Mouse (Mus musculus) lung, embryonic 15.5 days (tissue): ENCODE data around the gene Fcmr. TPM values are rescaled to one million over a fixed set of nuclear protein-coding genes. Genes with fewer than 3 reads are reported as not detected.

ENCODE experiments used
- ATAC-seq: fragments of 200-750 bp; cut with Nextera tagmentation; 2 replicates; pipeline ENCODE4 v1.8.0; 2017; ENCODE audit warnings: moderate number of reproducible peaks, borderline replicate concordance; ENCODE audit not compliant: low FRiP score, low TSS enrichment; ENCODE audit errors: extremely low read depth
- H3K27ac ChIP-seq: fragments of 300-500 bp; sonication (generic); 2 replicates; pipeline ENCODE4 v1.5.1; 2015; ENCODE audit warnings: moderate library complexity, mild to moderate bottlenecking, inconsistent platforms
- H3K27me3 ChIP-seq: fragments of 300-500 bp; sonication (generic); 2 replicates; pipeline ENCODE4 v1.6.1; 2015; ENCODE audit warnings: inconsistent platforms
- H3K36me3 ChIP-seq: fragments of 300-500 bp; sonication (generic); 2 replicates; pipeline ENCODE4 v1.6.1; 2015; ENCODE audit warnings: inconsistent platforms
- H3K4me1 ChIP-seq: fragments of 300-500 bp; sonication (generic); 2 replicates; pipeline ENCODE4 v1.6.1; 2015; ENCODE audit warnings: inconsistent platforms
- H3K4me2 ChIP-seq: fragments of 300-500 bp; sonication (generic); 2 replicates; pipeline ENCODE4 v1.6.1; 2015; ENCODE audit warnings: inconsistent platforms, mild to moderate bottlenecking, moderate library complexity
- H3K4me3 ChIP-seq: fragments of 300-500 bp; sonication (generic); 2 replicates; pipeline ENCODE4 v1.5.1; 2015; ENCODE audit warnings: mild to moderate bottlenecking, inconsistent platforms
- H3K9ac ChIP-seq: fragments of 300-500 bp; sonication (generic); 2 replicates; pipeline ENCODE4 v1.6.1; 2015; ENCODE audit warnings: inconsistent platforms
- H3K9me3 ChIP-seq: fragments of 300-500 bp; sonication (generic); 2 replicates; pipeline ENCODE4 v1.6.1; 2016; ENCODE audit warnings: inconsistent platforms
- WGBS: fragments of 180-500 bp; shearing (Covaris S2); methylation state at CpG from one replicate; pipeline ENCODE4 v1.1.7; 2015; 5-methylcytosine and 5-hydroxymethylcytosine counted together
- polyA plus RNA-seq: library from polyadenylated mRNA; unstranded; fragments of >200 nt; fragmentation: Nextera tagmentation; extraction: Ambion mirVana; gene quantifications from 2 replicates; pipeline ENCODE4 v1.2.1, GENCODE M21; 2015

Gene Fcmr
- polyA plus RNA-seq, 1 experiment from 2014 or later: not detected

- Histone ChIP-seq H3K27ac (no peak overlapping the region), H3K4me1 (peaks cover 5% of the 10 kb centered on the region; the same call in 1 of the 2 replicates), H3K4me2 (no peak overlapping the region), H3K9me3 (no peaks in the 10 kb centered on the region), H3K36me3 (no peaks in the 10 kb centered on the region), H3K4me3 (no peak overlapping the region), H3K9ac (no peak overlapping the region), H3K27me3 (no peaks in the 10 kb centered on the region)
- ATAC-seq: no peak
- 37% methylated on average over 6 of the region's 6 CpGs for WGBS
Measured at GRCm38 (mm10) chr1:130838288-130838687, 27.2 kb upstream of the Fcmr start.

GRCm38 (mm10) chr1:130840599-130841379 is 24.7 kb upstream of the Fcmr start:
- Histone ChIP-seq H3K4me1 (peaks cover 5% of the 10 kb centered on the region; the same call in 1 of the 2 replicates), H3K9me3 (no peaks in the 10 kb centered on the region), H3K4me2 (no peak overlapping the region), H3K27ac (no peak overlapping the region), H3K36me3 (no peaks in the 10 kb centered on the region), H3K4me3 (no peak overlapping the region), H3K27me3 (no peaks in the 10 kb centered on the region), H3K9ac (no peak overlapping the region)
- WGBS: 37% methylated on average over 8 of the region's 8 CpGs
- ATAC-seq: no peak

GRCm38 (mm10) chr1:130841621-130842020 is 23.8 kb upstream of the Fcmr start:
- Histone ChIP-seq H3K4me3 (no peak overlapping the region), H3K9ac (no peak overlapping the region), H3K36me3 (no peaks in the 10 kb centered on the region), H3K27ac (no peak overlapping the region), H3K4me1 (peaks cover 5% of the 10 kb centered on the region; the same call in 1 of the 2 replicates), H3K4me2 (no peak overlapping the region), H3K9me3 (no peaks in the 10 kb centered on the region), H3K27me3 (no peaks in the 10 kb centered on the region)
- 85% methylated on average over 7 of the region's 7 CpGs for WGBS
- no peak for ATAC-seq

GRCm38 (mm10) chr1:130844516-130844915 is 21.0 kb upstream of the Fcmr start:
- H3K4me2 ChIP-seq: no peak overlapping the region
- H3K9me3 ChIP-seq: no peaks in the 10 kb centered on the region
- H3K27me3 ChIP-seq: no peaks in the 10 kb centered on the region
- no peak overlapping the region for H3K9ac ChIP-seq
- 74% methylated on average over 7 of the region's 7 CpGs for WGBS
- H3K36me3 ChIP-seq: no peaks in the 10 kb centered on the region
- no peak for ATAC-seq
- H3K4me3 ChIP-seq: no peak overlapping the region
- no peak overlapping the region for H3K27ac ChIP-seq
- H3K4me1 ChIP-seq: peaks cover 5% of the 10 kb centered on the region; the same call in 1 of the 2 replicates

- Histone ChIP-seq H3K9ac (no peak overlapping the region), H3K4me2 (no peak overlapping the region), H3K36me3 (no peaks in the 10 kb centered on the region), H3K4me1 (no peaks in the 10 kb centered on the region), H3K9me3 (no peaks in the 10 kb centered on the region), H3K27ac (no peak overlapping the region), H3K27me3 (no peaks in the 10 kb centered on the region), H3K4me3 (no peak overlapping the region)
- 87% methylated on average over 10 of the region's 10 CpGs for WGBS
- ATAC-seq: no peak
Measured at GRCm38 (mm10) chr1:130849530-130850214, 15.8 kb upstream of the Fcmr start.

- no peak overlapping the region for H3K4me3 ChIP-seq
- H3K27me3 ChIP-seq: no peaks in the 10 kb centered on the region
- ATAC-seq: no peak
- no peak overlapping the region for H3K9ac ChIP-seq
- no peaks in the 10 kb centered on the region for H3K9me3 ChIP-seq
- H3K4me2 ChIP-seq: no peak overlapping the region
- 68% methylated on average over 5 of the region's 5 CpGs for WGBS
- no peak overlapping the region for H3K27ac ChIP-seq
- H3K4me1 ChIP-seq: no peaks in the 10 kb centered on the region
- H3K36me3 ChIP-seq: no peaks in the 10 kb centered on the region
Measured at GRCm38 (mm10) chr1:130850405-130850804, 15.1 kb upstream of the Fcmr start.

GRCm38 (mm10) chr1:130854819-130855218 is 10.7 kb upstream of the Fcmr start:
- WGBS: 69% methylated on average over 9 of the region's 9 CpGs
- no peak overlapping the region for H3K9ac ChIP-seq
- no peak for ATAC-seq
- no peaks in the 10 kb centered on the region for H3K36me3 ChIP-seq
- H3K27me3 ChIP-seq: no peaks in the 10 kb centered on the region
- H3K4me1 ChIP-seq: no peaks in the 10 kb centered on the region
- no peak overlapping the region for H3K4me3 ChIP-seq
- no peak overlapping the region for H3K27ac ChIP-seq
- H3K9me3 ChIP-seq: no peaks in the 10 kb centered on the region
- no peak overlapping the region for H3K4me2 ChIP-seq

GRCm38 (mm10) chr1:130855723-130856122 is 9.7 kb upstream of the Fcmr start:
- no peak overlapping the region for H3K4me3 ChIP-seq
- no peak overlapping the region for H3K9ac ChIP-seq
- H3K36me3 ChIP-seq: no peaks in the 10 kb centered on the region
- 72% methylated on average over 2 of the region's 2 CpGs for WGBS
- no peak overlapping the region for H3K27ac ChIP-seq
- H3K9me3 ChIP-seq: no peaks in the 10 kb centered on the region
- H3K4me1 ChIP-seq: no peaks in the 10 kb centered on the region
- H3K4me2 ChIP-seq: no peak overlapping the region
- no peaks in the 10 kb centered on the region for H3K27me3 ChIP-seq
- no peak for ATAC-seq

GRCm38 (mm10) chr1:130857456-130857855 is 8.0 kb upstream of the Fcmr start:
- H3K4me1 ChIP-seq: no peaks in the 10 kb centered on the region
- 84% methylated on average over 4 of the region's 4 CpGs for WGBS
- H3K9ac ChIP-seq: no peak overlapping the region
- no peaks in the 10 kb centered on the region for H3K27me3 ChIP-seq
- H3K27ac ChIP-seq: no peak overlapping the region
- no peaks in the 10 kb centered on the region for H3K9me3 ChIP-seq
- ATAC-seq: no peak
- H3K4me2 ChIP-seq: no peak overlapping the region
- H3K36me3 ChIP-seq: no peaks in the 10 kb centered on the region
- H3K4me3 ChIP-seq: no peak overlapping the region

- H3K27me3 ChIP-seq: no peaks in the 10 kb centered on the region
- H3K4me1 ChIP-seq: no peaks in the 10 kb centered on the region
- H3K36me3 ChIP-seq: no peaks in the 10 kb centered on the region
- WGBS: 71% methylated on average over 4 of the region's 4 CpGs
- H3K4me2 ChIP-seq: no peak overlapping the region
- ATAC-seq: no peak
- H3K27ac ChIP-seq: no peak overlapping the region
- no peak overlapping the region for H3K9ac ChIP-seq
- no peak overlapping the region for H3K4me3 ChIP-seq
- H3K9me3 ChIP-seq: no peaks in the 10 kb centered on the region
Measured at GRCm38 (mm10) chr1:130864238-130864637, 1.2 kb upstream of the Fcmr start.

GRCm38 (mm10) chr1:130864741-130865140 is 728 bp upstream of the Fcmr start:
- no peak overlapping the region for H3K4me2 ChIP-seq
- H3K36me3 ChIP-seq: no peaks in the 10 kb centered on the region
- H3K27me3 ChIP-seq: no peaks in the 10 kb centered on the region
- no peak overlapping the region for H3K27ac ChIP-seq
- WGBS: 84% methylated on average over 5 of the region's 5 CpGs
- no peak for ATAC-seq
- no peaks in the 10 kb centered on the region for H3K9me3 ChIP-seq
- no peaks in the 10 kb centered on the region for H3K4me1 ChIP-seq
- no peak overlapping the region for H3K9ac ChIP-seq
- H3K4me3 ChIP-seq: no peak overlapping the region

- ATAC-seq: no peak
- H3K27me3 ChIP-seq: peaks cover 9% of the 10 kb centered on the region
- peaks cover 3% of the 10 kb centered on the region for H3K4me1 ChIP-seq
- 86% methylated on average over 2 of the region's 2 CpGs for WGBS
- H3K4me2 ChIP-seq: no peak overlapping the region
- H3K27ac ChIP-seq: no peak overlapping the region
- H3K9ac ChIP-seq: no peak overlapping the region
- no peaks in the 10 kb centered on the region for H3K36me3 ChIP-seq
- H3K4me3 ChIP-seq: no peak overlapping the region
- no peaks in the 10 kb centered on the region for H3K9me3 ChIP-seq
Measured at GRCm38 (mm10) chr1:130872912-130873311, 7.4 kb downstream of the Fcmr start.
